Mouse (Mus musculus): ENCODE measurements around the gene Slc38a3. TPM values are rescaled to one million over a fixed set of nuclear protein-coding genes. Genes with fewer than 3 reads are reported as not detected.

The Slc38a3 gene
- total and polyA plus RNA-seq, 3 experiments: not detected

DNA sequence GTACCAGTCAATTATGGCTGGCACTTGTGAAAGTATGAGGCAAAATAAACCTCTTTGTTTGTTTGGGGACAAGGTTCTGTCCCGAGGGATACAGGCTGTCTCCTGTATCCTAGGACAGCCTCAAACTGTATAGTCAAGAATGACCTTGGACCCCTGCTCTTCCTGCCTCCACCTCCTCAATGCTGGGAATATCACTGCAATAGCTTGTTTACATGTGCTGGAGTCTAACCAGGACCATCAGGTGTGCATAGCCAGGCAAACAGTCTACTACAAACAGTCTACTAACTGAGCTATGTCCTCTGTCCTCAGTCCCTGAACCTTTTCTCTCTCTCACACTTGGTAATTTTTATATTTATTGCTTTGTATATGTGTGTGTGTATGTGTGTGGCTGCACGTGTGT, 15.9 kb downstream of the Slc38a3 start:
- Histone ChIP-seq H3K9me3 (replicated peaks; ENCODE audit: insufficient read depth, low read length) (no peaks in the 10 kb centered on the region), H3K4me3 (ENCODE audit: control insufficient read depth in 1 of 2, insufficient read depth in 1 of 2, low read depth in 2 of 2, low read length in 2 of 2) (no peak overlapping the region), H3K79me2 (ENCODE audit: control insufficient read depth, insufficient read depth, low read length, poor library complexity) (no peaks in the 10 kb centered on the region), H3K4me1 (ENCODE audit: control insufficient read depth in 1 of 2, insufficient read depth in 2 of 2, low read length in 2 of 2) (no peaks in the 10 kb centered on the region), H3K9ac (ENCODE audit: control insufficient read depth, low read depth, low read length, poor library complexity, severe bottlenecking) (no peak overlapping the region), H3K27ac (ENCODE audit: control insufficient read depth, low read depth, low read length) (no peak overlapping the region), H3K36me3 (ENCODE audit: control insufficient read depth in 1 of 2, insufficient read depth in 2 of 2, low read length in 2 of 2) (no peaks in the 10 kb centered on the region), H3K27me3 (ENCODE audit: control insufficient read depth in 1 of 2, insufficient read depth in 2 of 2, low read length in 2 of 2) (peaks cover 4% of the 10 kb centered on the region in 2 experiments)
- no peak for DNase-seq (ENCODE audit: low read depth, low spot score)
- TF ChIP-seq TAL1 (IDR thresholded peaks at IDR 0.05; ENCODE audit: low read length) (no peak), POLR2AphosphoS2 (IDR thresholded peaks at IDR 0.05; ENCODE audit: low read length) (no peak), MAX (IDR thresholded peaks at IDR 0.05; ENCODE audit: low read length) (no peak), SIN3A (IDR thresholded peaks at IDR 0.05; ENCODE audit: low read length) (no peak), GATA1 (IDR thresholded peaks at IDR 0.05; ENCODE audit: low read depth, low read length) (no peak), POLR2A (IDR thresholded peaks at IDR 0.05; ENCODE audit: control insufficient read depth in 1 of 2, insufficient read depth in 1 of 2, low read depth in 1 of 2, low read length in 2 of 2, poor library complexity in 1 of 2) (no peak), ZNF384 (IDR thresholded peaks at IDR 0.05; ENCODE audit: low read depth, low read length) (no peak), TBP (IDR thresholded peaks at IDR 0.05; ENCODE audit: low read depth, low read length) (no peak), RCOR1 (IDR thresholded peaks at IDR 0.05; ENCODE audit: low read depth, low read length) (no peak), USF1 (IDR thresholded peaks at IDR 0.05; ENCODE audit: low read depth, low read length) (no peak), GABPA (IDR thresholded peaks at IDR 0.05; ENCODE audit: low read depth, low read length) (no peak), EP300 (IDR thresholded peaks at IDR 0.05; ENCODE audit: low read depth in 1 of 2, low read length in 2 of 2) (no peak), SMC3 (IDR thresholded peaks at IDR 0.05; ENCODE audit: low read depth, low read length) (no peak), MAFK (IDR thresholded peaks at IDR 0.05; ENCODE audit: borderline replicate concordance, low read depth, low read length) (no peak), MEF2A (IDR thresholded peaks at IDR 0.05; ENCODE audit: extremely low read depth, insufficient replicate concordance, low read depth, low read length, poor library complexity, severe bottlenecking) (no peak), HCFC1 (IDR thresholded peaks at IDR 0.05; ENCODE audit: low read depth, low read length) (no peak), ELF1 (IDR thresholded peaks at IDR 0.05; ENCODE audit: low read depth, low read length) (no peak), ZKSCAN1 (IDR thresholded peaks at IDR 0.05; ENCODE audit: low read depth, low read length) (no peak), UBTF (IDR thresholded peaks at IDR 0.05; ENCODE audit: borderline replicate concordance, insufficient read depth, low read depth, low read length) (no peak)

DNA sequence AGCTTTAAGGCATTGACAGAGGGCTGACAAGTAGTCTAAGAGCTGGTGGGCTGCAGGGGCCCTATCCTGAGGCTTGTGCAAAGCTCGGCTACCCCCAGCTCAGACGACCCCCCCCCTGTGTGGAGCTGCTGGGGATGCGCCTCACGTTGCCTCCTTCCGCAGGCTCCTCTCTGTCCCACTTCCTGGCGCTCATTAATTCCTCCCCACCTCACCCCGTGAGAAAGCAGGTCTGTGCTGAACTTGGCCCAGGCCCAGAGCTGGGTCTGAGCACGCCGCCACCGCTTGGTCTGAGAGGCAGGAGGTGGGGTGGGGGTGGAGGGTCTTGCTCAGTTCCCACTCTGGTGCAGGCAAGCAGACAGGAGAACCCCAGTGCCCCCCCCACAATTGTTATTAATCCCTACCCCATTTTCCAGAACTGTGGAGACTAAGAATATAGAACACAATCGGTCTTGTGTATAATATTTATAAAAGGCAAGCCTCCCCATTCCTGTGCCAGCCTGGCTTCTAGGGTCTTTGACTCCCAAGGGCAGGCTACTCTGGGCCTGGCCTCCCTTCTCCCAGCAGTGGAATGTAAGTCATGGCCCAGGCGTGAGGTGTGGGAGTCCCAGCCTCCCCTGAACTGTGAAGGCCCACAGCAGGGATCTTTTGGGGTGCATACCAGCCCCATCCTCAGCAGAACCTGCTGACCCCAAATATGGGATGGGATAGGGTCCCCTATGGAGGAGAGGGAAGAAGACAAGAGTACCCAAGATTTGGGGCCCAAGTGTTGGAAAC, 18.4 kb downstream of the Slc38a3 start:
- no peak overlapping the region for H3K27ac ChIP-seq (ENCODE audit: control insufficient read depth, low read depth, low read length)
- H3K4me1 ChIP-seq (ENCODE audit: control insufficient read depth in 1 of 2, insufficient read depth in 2 of 2, low read length in 2 of 2): no peaks in the 10 kb centered on the region
- no peaks in the 10 kb centered on the region for H3K9me3 ChIP-seq (replicated peaks; ENCODE audit: insufficient read depth, low read length)
- H3K79me2 ChIP-seq (ENCODE audit: control insufficient read depth, insufficient read depth, low read length, poor library complexity): no peaks in the 10 kb centered on the region
- no peak overlapping the region for H3K9ac ChIP-seq (ENCODE audit: control insufficient read depth, low read depth, low read length, poor library complexity, severe bottlenecking)
- no peaks in the 10 kb centered on the region for H3K36me3 ChIP-seq (ENCODE audit: control insufficient read depth in 1 of 2, insufficient read depth in 2 of 2, low read length in 2 of 2)
- TF ChIP-seq POLR2AphosphoS5 (IDR thresholded peaks at IDR 0.05; ENCODE audit: borderline replicate concordance, low read depth, low read length) (no peak), ETS1 (IDR thresholded peaks at IDR 0.05; ENCODE audit: low read depth, low read length) (no peak), MAX (IDR thresholded peaks at IDR 0.05; ENCODE audit: low read length) (no peak), TBP (IDR thresholded peaks at IDR 0.05; ENCODE audit: low read depth, low read length) (no peak), HCFC1 (IDR thresholded peaks at IDR 0.05; ENCODE audit: low read depth, low read length) (no peak)
- H3K27me3 ChIP-seq (ENCODE audit: control insufficient read depth in 1 of 2, insufficient read depth in 2 of 2, low read length in 2 of 2): peaks cover 4% of the 10 kb centered on the region in 2 experiments
- no peak overlapping the region for H3K4me3 ChIP-seq (ENCODE audit: control insufficient read depth in 1 of 2, insufficient read depth in 1 of 2, low read depth in 2 of 2, low read length in 2 of 2)
- no peak for DNase-seq (ENCODE audit: low read depth, low spot score)

All from MEL (cell line).